Mouse (Mus musculus): ENCODE data around the gene Cebpzos. TPM values are rescaled to one million over a fixed set of nuclear protein-coding genes. Genes with fewer than 3 reads are reported as not detected.

Gene Cebpzos
- polyA plus RNA-seq (2015; fragmentation: Nextera tagmentation; extraction: Ambion mirVana), result 98.7 and 111 TPM in 2 replicates

DNA sequence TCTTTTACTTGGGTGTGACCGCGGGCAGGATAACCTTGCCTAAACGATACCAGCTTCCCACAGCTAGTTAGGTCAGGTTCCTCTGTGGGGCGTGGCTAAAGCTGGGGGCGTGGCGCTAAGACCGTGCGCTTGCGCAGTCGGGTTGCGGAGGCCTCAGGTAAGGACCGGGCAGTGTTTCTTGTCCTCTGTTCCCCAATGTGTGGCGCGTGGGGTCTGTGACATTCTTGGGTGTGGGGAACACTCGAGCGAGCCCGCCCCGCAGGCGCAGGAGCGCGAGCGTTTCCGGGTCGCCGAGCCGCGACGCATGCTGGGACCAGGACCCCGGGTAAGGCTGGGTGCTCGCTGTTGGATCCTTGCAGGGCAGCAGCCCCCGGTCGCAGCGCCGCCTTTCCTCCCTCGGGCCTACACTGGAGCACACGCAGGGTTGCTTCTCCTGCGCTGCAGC lies at the start of gene Cebpzos:
Gene Cebpzos, plus strand, starts transcription at position 132 of the 445 bp plus-strand sequence.
- H3K9me3 ChIP-seq (replicated peaks), result no peaks in the 10 kb centered on the region
- H3K4me2 ChIP-seq, result peak within 1 kb of the TSS; percentile 82
- H3K9ac ChIP-seq, result peak within 1 kb of the TSS; percentile 79
- H3K27ac ChIP-seq, result peak within 1 kb of the TSS; percentile 94
- H3K36me3 ChIP-seq, result peaks cover 29% of the 10 kb centered on the region
- peak within 1 kb of the TSS; percentile 79 for H3K4me3 ChIP-seq (replicated peaks)
- H3K27me3 ChIP-seq, result no peaks in the 10 kb centered on the region
- peak; percentile 96 for ATAC-seq (replicated peaks; ENCODE audit: low FRiP score)
- WGBS, result under 1% methylated on average over 36 of the region's 37 CpGs
- peaks cover 23% of the 10 kb centered on the region for H3K4me1 ChIP-seq

DNA sequence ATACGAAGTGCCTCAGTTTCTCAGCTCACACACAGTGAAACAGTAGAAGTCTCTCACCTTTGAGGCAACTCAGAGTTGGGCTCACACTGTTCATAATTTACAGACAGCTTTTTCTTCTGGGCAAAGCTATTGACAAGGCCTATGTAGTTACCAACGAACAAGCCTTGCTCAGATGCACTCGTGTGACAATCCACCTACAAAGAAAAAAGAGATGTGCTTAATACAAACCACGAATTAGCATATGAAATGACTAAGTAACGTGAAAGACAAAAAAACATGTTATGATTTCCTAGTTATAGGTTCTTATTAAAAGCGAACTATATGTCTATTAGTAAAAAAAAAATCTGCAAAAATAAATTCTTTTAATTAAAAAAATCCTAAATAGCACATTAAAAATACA lies 42.4 kb upstream of the Cebpzos start:
- no peak overlapping the region for H3K27ac ChIP-seq
- WGBS, result 93% methylated on average over 6 of the region's 6 CpGs

DNA sequence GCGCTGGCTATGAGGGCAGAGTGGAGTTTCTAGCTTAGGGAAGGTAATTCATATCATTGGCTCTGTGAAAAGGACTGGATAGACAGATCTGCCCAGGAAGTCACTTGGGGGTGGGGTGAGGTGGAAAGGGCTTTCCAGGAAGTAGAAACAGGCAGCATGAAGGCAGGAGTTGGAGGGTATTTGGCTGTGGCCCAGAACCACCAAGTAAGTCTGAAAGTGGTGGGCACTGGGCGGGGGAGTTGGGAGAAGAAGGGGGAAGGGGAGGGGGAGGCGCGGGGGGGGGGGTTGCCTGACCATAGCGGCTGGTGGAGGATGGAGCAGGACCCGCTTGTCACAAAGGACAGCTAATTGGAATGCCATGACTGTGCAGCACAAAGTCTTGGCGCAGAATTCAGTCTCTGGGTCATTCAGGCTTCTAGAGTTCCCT lies 34.4 kb upstream of the Cebpzos start:
- Histone ChIP-seq H3K27me3 (no peaks in the 10 kb centered on the region), H3K4me1 (peaks cover 15% of the 10 kb centered on the region), H3K4me3 (replicated peaks) (peak overlapping the region; percentile 72), H3K9me3 (replicated peaks) (no peaks in the 10 kb centered on the region), H3K9ac (peak overlapping the region; percentile 65), H3K36me3 (peaks cover 12% of the 10 kb centered on the region; the same call in 1 of the 2 replicates), H3K27ac (peak overlapping the region; percentile 89), H3K4me2 (peak overlapping the region; percentile 74)
- ATAC-seq (replicated peaks; ENCODE audit: low FRiP score), result peak; percentile 74
- 11% methylated on average over 6 of the region's 7 CpGs for WGBS

More for the DNA sequence above, 42.4 kb upstream of the Cebpzos start:
- Histone ChIP-seq H3K4me3 (replicated peaks) (no peak overlapping the region), H3K9me3 (replicated peaks) (no peaks in the 10 kb centered on the region), H3K27me3 (no peaks in the 10 kb centered on the region), H3K4me1 (no peaks in the 10 kb centered on the region), H3K9ac (no peak overlapping the region), H3K36me3 (peaks cover 50% of the 10 kb centered on the region), H3K4me2 (no peak overlapping the region)
- no peak for ATAC-seq (replicated peaks; ENCODE audit: low FRiP score)

DNA sequence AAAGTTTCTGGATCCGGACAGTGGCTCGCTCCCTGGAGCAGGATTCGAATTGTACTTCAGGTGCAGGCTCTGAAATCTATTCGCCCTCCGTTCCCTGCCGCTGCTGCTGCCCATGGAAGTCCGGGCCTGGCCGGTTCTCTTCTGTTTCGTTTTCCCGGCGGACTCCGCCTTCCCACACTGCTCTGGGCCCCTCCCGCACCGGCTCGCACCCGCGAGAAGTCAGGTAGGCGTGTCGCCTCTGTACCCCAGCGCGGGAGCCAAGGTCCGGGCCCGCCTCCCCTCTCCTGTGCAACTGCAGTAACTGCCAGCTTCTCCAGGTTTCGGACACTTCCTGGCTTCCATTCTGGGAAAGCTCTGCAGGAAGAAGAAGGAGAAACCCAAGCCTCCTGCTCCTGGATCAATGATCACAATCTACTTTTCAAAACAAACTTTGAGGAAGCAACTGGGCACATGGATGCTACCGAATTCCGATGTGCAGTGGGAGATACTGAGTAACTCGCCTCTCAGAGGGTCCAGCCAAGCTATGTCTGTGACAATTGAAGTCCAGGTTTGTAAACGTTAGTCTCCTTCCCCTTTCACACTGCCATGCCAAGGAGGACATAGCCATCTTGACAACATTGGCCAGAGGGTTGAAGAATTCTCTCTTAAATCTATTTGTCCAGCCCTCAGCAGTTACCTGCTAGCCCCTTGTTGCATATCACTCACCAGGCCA lies 33.7 kb upstream of the Cebpzos start, which contains the start of gene Eif2ak2:
Gene Eif2ak2, minus strand, starts transcription at position 173 of the 712 bp plus-strand sequence.
- ATAC-seq (replicated peaks; ENCODE audit: low FRiP score), result peak; percentile 99
- peaks cover 6% of the 10 kb centered on the region; the same call in 1 of the 2 replicates for H3K36me3 ChIP-seq
- H3K9me3 ChIP-seq (replicated peaks), result no peaks in the 10 kb centered on the region
- H3K9ac ChIP-seq, result peak within 1 kb of the TSS; percentile 65
- WGBS, result 2% methylated on average over 28 of the region's 28 CpGs
- no peaks in the 10 kb centered on the region for H3K27me3 ChIP-seq
- H3K4me3 ChIP-seq (replicated peaks), result peak within 1 kb of the TSS; percentile 72
- peak within 1 kb of the TSS; percentile 89 for H3K27ac ChIP-seq
- H3K4me1 ChIP-seq, result peaks cover 15% of the 10 kb centered on the region
- H3K4me2 ChIP-seq, result peak within 1 kb of the TSS; percentile 74

DNA sequence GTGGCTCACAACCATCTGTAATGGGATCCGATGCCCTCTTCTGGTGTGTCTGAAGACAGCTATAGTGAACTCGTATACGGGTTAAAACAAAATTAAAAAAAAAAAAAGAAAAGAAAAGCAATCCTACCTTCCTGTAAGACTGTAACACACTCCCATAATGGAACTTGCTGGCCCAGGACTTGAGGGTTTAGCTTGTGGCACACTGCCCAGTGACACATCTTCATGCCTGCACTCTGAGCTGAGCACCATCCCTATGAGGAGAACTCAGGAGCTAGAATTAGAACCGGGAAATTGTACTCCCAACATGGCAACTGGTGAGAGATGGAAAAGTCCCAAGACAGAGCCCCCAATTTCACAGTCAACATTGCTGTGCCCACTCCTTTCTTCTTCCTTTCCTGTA lies 33.0 kb upstream of the Cebpzos start:
- Histone ChIP-seq H3K36me3 (no peaks in the 10 kb centered on the region; the same call in 1 of the 2 replicates), H3K9ac (no peak overlapping the region), H3K27ac (no peak overlapping the region), H3K4me2 (no peak overlapping the region), H3K4me3 (replicated peaks) (no peak overlapping the region), H3K4me1 (peaks cover 15% of the 10 kb centered on the region), H3K27me3 (no peaks in the 10 kb centered on the region), H3K9me3 (replicated peaks) (no peaks in the 10 kb centered on the region)
- WGBS, result 90% methylated on average over 4 of the region's 4 CpGs
- ATAC-seq (replicated peaks; ENCODE audit: low FRiP score), result no peak

DNA sequence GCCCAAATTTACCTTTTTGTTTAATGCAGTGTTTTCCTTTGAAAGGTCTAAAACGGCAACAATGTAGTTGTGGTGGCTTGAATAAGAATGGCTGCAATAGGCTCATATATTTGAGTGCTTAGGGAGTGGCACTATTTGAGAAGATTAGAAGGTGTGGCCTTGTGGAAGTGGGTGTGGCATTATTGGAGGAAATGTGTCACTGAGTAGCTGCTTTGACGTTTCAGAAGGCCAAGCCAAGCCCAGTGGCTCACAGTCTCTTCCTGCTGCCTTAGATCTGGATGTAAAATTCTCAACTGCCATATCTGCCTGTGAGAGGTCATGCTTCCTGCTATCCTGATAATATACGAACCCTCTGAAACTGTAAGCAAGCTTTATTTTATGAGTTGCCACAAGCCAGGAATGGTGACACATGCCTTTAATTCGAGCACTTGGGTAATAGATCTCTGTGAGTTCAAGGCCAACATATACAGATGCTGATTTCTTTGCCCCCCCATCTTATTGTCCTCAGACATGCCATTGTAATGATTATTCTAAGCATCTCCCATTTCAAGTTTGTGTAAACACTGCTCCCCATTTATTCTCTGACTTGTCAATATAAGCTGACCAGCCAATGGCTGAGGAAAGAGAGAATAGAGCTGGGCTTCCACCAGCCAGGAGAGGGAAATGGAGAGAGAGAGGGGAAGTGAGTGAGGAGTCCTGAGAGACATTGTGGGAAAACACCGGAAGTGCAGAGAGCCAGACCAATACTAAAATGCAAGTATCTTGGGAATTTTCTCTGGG lies 30.8 kb upstream of the Cebpzos start:
- Histone ChIP-seq H3K4me2 (no peak overlapping the region), H3K27me3 (no peaks in the 10 kb centered on the region), H3K4me3 (replicated peaks) (no peak overlapping the region), H3K27ac (no peak overlapping the region), H3K9me3 (replicated peaks) (no peaks in the 10 kb centered on the region), H3K9ac (no peak overlapping the region), H3K4me1 (peaks cover 15% of the 10 kb centered on the region), H3K36me3 (no peaks in the 10 kb centered on the region)
- ATAC-seq (replicated peaks; ENCODE audit: low FRiP score), result no peak
- 83% methylated on average over 5 of the region's 5 CpGs for WGBS

DNA sequence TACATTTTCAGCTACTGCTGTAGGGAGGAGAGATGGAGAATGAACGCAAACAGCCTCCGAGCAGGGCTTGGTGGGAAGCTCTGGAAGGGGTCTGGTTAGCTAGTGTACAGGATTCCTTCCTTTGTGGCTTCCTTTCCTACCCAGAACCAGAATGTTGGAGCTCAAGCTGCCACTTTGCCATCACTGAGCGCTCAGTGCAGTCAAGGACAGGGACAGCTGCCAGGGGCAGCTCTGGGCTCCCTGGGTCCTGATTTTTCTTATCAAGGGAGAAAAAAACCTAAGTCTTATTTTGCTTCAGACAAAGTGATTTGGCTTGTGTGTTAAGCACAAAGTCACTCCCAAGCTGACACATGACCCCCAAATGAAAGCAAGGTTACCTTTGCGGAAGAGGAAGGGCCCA lies 27.7 kb upstream of the Cebpzos start:
- Histone ChIP-seq H3K27ac (no peak overlapping the region), H3K4me2 (no peak overlapping the region), H3K4me3 (replicated peaks) (no peak overlapping the region), H3K9me3 (replicated peaks) (no peaks in the 10 kb centered on the region), H3K36me3 (no peaks in the 10 kb centered on the region), H3K9ac (no peak overlapping the region), H3K4me1 (no peaks in the 10 kb centered on the region), H3K27me3 (no peaks in the 10 kb centered on the region)
- 90% methylated on average over 4 of the region's 4 CpGs for WGBS
- ATAC-seq (replicated peaks; ENCODE audit: low FRiP score), result no peak

DNA sequence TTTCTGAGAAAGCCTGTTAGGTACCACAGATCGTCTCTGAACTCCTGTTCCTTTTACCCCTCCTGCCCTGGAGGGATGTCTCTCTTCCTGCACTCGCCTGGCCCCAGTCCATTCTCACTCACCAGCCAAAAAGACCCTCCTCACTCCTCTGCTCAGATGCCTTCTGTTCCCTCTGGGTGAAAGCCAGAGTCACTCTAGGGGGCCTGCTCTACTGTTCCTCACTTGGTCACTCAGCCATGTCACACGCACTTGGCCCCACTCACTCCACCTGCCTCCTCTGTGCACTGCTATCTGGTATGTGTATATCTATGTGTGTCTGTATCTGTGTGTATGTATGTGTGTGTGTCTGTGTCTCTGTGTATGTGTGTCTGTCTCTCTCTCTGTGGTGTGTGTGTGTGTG lies 27.1 kb upstream of the Cebpzos start:
- 57% methylated on average over 3 of the region's 3 CpGs for WGBS
- Histone ChIP-seq H3K9me3 (replicated peaks) (no peaks in the 10 kb centered on the region), H3K27me3 (no peaks in the 10 kb centered on the region), H3K4me1 (no peaks in the 10 kb centered on the region), H3K36me3 (no peaks in the 10 kb centered on the region), H3K4me3 (replicated peaks) (no peak overlapping the region), H3K4me2 (no peak overlapping the region), H3K9ac (no peak overlapping the region), H3K27ac (no peak overlapping the region)
- ATAC-seq (replicated peaks; ENCODE audit: low FRiP score), result no peak

DNA sequence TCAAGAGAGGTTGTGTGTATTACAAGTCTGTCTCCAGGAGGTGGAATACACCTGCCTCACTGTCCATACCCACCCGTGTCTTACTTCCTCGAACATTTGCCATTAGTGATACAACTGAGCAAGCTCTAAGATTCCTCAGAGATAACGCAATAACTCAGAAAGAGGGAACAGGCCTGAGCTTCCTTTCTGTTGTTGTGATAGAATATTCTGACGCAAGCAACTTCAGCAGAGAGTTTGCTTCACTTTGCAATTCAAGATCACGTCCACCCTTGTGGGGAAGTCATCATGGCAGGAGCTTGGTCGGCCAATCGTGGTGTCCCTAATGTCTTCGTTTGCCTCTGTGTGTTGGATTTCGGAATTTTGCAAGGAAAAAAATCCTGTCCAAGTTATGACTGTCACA lies 25.3 kb upstream of the Cebpzos start:
- Histone ChIP-seq H3K4me3 (replicated peaks) (no peak overlapping the region), H3K27ac (no peak overlapping the region), H3K9me3 (replicated peaks) (no peaks in the 10 kb centered on the region), H3K4me1 (no peaks in the 10 kb centered on the region), H3K4me2 (no peak overlapping the region), H3K36me3 (no peaks in the 10 kb centered on the region), H3K9ac (no peak overlapping the region), H3K27me3 (no peaks in the 10 kb centered on the region)
- ATAC-seq (replicated peaks; ENCODE audit: low FRiP score), result no peak
- 82% methylated on average over 9 of the region's 9 CpGs for WGBS

DNA sequence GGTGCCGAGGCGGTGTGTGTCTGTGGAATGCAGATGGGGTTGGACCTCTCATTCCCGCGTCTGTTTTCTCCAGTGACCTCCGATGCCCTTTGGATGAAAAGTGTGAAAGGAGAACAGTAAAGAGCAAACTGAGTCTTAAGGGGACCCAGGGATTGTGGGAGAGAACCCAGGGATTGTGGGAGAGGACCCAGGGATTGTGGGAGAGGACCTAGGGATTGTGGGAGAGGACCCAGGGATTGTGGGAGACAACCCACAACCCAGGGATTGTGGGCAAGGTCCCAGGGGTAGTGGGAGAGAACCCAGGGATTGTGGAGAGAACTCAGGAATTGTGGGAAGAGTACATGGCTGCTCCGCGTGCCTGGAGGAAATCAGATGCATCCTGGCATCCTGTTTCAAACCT lies 21.3 kb upstream of the Cebpzos start:
- H3K36me3 ChIP-seq, result no peaks in the 10 kb centered on the region
- no peak overlapping the region for H3K9ac ChIP-seq
- H3K27me3 ChIP-seq, result no peaks in the 10 kb centered on the region
- 78% methylated on average over 7 of the region's 7 CpGs for WGBS
- ATAC-seq (replicated peaks; ENCODE audit: low FRiP score), result no peak
- no peaks in the 10 kb centered on the region for H3K9me3 ChIP-seq (replicated peaks)
- no peak overlapping the region for H3K4me3 ChIP-seq (replicated peaks)
- H3K27ac ChIP-seq, result no peak overlapping the region
- no peaks in the 10 kb centered on the region for H3K4me1 ChIP-seq
- H3K4me2 ChIP-seq, result peak overlapping the region; percentile 52

DNA sequence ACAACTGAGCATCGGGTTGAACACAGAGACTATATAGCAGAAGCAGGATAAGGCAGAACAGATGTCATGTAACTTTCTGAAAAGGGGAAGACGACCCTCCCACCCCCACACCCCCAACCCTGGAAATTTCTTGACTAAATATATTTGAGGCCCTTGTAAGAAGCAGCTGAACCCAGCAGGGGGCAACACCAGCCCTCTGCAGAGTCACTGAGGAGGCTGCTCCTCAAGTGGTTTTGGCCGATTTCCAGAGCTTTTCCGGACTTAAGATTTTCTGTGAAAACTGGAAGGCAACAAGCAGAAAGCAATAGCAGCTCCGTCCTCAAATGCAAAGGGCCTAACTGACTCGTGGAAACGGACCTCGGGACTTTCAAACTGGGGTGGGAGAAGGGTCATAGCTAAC lies 20.9 kb upstream of the Cebpzos start:
- Histone ChIP-seq H3K4me1 (no peaks in the 10 kb centered on the region), H3K4me2 (peak overlapping the region; percentile 52), H3K4me3 (replicated peaks) (0 out of 2 replicates have a peak overlapping the region, but pooled peaks have one; percentile 17), H3K9ac (0 out of 2 replicates have a peak overlapping the region, but pooled peaks have one; percentile 16), H3K9me3 (replicated peaks) (no peaks in the 10 kb centered on the region), H3K36me3 (no peaks in the 10 kb centered on the region), H3K27me3 (no peaks in the 10 kb centered on the region), H3K27ac (no peak overlapping the region)
- peak; percentile 60; the same call in 1 of the 2 replicates for ATAC-seq (replicated peaks; ENCODE audit: low FRiP score)
- WGBS, result 22% methylated on average over 8 of the region's 8 CpGs

DNA sequence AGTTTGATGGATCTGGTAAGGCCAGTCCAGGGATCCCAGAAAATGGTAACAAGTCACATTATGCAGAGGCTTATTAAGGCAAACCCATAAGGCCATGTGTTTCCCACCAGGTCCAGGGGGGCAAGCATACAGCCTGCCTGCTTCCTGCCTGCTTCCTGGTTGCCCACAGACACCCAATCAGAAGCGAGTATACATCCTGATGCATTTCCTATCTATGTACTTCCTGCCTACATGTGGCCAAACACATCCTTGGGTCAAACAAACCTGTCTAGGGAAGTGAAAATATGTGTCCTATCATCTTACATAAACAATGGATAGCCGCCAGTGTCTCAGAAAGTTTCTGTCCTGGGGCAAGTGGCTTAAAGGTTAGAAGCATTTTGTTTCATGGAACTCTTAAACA lies 13.1 kb upstream of the Cebpzos start:
- H3K9ac ChIP-seq, result no peak overlapping the region
- no peak overlapping the region for H3K27ac ChIP-seq
- H3K4me1 ChIP-seq, result 0 out of 2 replicates have a peak, but pooled peaks cover 4% of the 10 kb centered on the region
- no peaks in the 10 kb centered on the region for H3K36me3 ChIP-seq
- H3K4me3 ChIP-seq (replicated peaks), result no peak overlapping the region
- ATAC-seq (replicated peaks; ENCODE audit: low FRiP score), result no peak
- WGBS, result 57% methylated on average over 2 of the region's 2 CpGs
- no peaks in the 10 kb centered on the region for H3K27me3 ChIP-seq
- no peaks in the 10 kb centered on the region for H3K9me3 ChIP-seq (replicated peaks)
- H3K4me2 ChIP-seq, result no peak overlapping the region
